ENCODE assay signal across 12 mouse cellular contexts in the genomic region with DNA sequence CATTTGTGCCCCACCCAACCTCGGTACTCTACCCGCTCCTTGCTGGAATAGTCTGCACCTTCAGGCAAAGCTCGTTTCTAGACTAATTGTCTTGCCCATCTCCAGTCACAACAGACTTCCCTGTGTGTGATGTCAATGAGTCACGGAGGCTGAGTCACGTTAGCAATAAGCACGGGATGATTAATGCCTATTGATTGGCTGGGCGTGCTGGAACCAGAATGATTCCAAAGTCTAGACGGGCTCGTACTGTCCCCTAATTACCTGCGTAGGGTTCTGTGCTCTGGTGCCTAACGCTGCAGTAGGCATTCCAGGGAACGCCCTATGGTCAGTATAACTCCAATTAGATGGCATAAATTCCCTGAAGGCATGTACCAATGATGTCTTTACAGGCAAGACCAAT.
DNase-seq lines count a peak whose midpoint lies in the region; ATAC-seq lines count a peak whose summit lies in the region.
"Had no signal": no experiment of that assay in that cellular context is flagged by ENCODE, and none has a peak within 500 bp of the region (broad histone marks: within the 10 kb centered on the region; RNA-seq: fewer than 3 reads in every experiment).

No protein-coding gene starts in this region.

- WGBS in hindbrain, embryonic 10.5 days: 80% methylated on average over 12 of the region's 12 CpGs
- 77% methylated on average over 12 of the region's 12 CpGs for WGBS in hindbrain, embryonic 11.5 days
- WGBS in intestine, embryonic 15.5 days: 50% methylated on average over 12 of the region's 12 CpGs

- no peaks in the 10 kb centered on the region for H3K27me3 ChIP-seq in hindbrain, embryonic 10.5 days (ENCODE audit: insufficient read depth, poor library complexity, severe bottlenecking)
- no peaks in the 10 kb centered on the region for H3K27me3 ChIP-seq in hindbrain, embryonic 11.5 days (ENCODE audit: control insufficient read depth, insufficient read depth, low read length)
- no peaks in the 10 kb centered on the region for H3K27me3 ChIP-seq in intestine, embryonic 15.5 days (replicated peaks)
- H3K27me3 ChIP-seq: neural tube, embryonic 15.5 days had no signal

- no peak for ATAC-seq in hindbrain, embryonic 11.5 days (ENCODE audit: low FRiP score)
- ATAC-seq in intestine, embryonic 15.5 days: peak; percentile 94

- H3K9me3 ChIP-seq in hindbrain, embryonic 10.5 days: no peaks in the 10 kb centered on the region
- no peaks in the 10 kb centered on the region for H3K9me3 ChIP-seq in hindbrain, embryonic 11.5 days (ENCODE audit: control insufficient read depth, low read length)
- no peaks in the 10 kb centered on the region for H3K9me3 ChIP-seq in intestine, embryonic 15.5 days
- H3K9me3 ChIP-seq: neural tube, embryonic 15.5 days had no signal

- H3K9ac ChIP-seq in hindbrain, embryonic 11.5 days (ENCODE audit: low read depth, low read length): no peak overlapping the region
- H3K9ac ChIP-seq in intestine, embryonic 15.5 days: no peak overlapping the region
- H3K9ac ChIP-seq: neural tube, embryonic 15.5 days had no signal

- peak overlapping the region; percentile 40; the same call in 1 of the 2 replicates for H3K27ac ChIP-seq in hindbrain, embryonic 10.5 days
- no peak overlapping the region for H3K27ac ChIP-seq in hindbrain, embryonic 11.5 days (ENCODE audit: low read depth, low read length)
- peak overlapping the region; percentile 48 for H3K27ac ChIP-seq in intestine, embryonic 15.5 days
- H3K27ac ChIP-seq: neural tube, embryonic 15.5 days had no signal

- DNase-seq in hindbrain, embryonic 10.5 days (ENCODE audit: low spot score): no peak
- no peak for DNase-seq in hindbrain, embryonic 11.5 days (ENCODE audit: low spot score)
- peak; percentile 37 to 49 for DNase-seq in urinary bladder, adult 18-20 months (ENCODE audit: low spot score in 2 of 2)
- DNase-seq in urinary bladder, postnatal 4 days (ENCODE audit: low spot score in 2 of 2): no peak
- DNase-seq in urinary bladder, postnatal 36 days (ENCODE audit: low spot score in 2 of 2): peak; percentile 49 to 56
- no peak for DNase-seq in ovary, adult 18-20 months (ENCODE audit: low spot score)
- DNase-seq in T-cell, adult 2 months (ENCODE audit: low spot score): no peak
- DNase-seq: cerebellum, adult 9-11 months; kidney, adult 18-20 months; lung, postnatal 10 days had no signal

- H3K4me3 ChIP-seq in hindbrain, embryonic 10.5 days: no peak overlapping the region
- no peak overlapping the region for H3K4me3 ChIP-seq in hindbrain, embryonic 11.5 days (ENCODE audit: low read depth, low read length)
- H3K4me3 ChIP-seq in intestine, embryonic 15.5 days (replicated peaks): no peak overlapping the region
- H3K4me3 ChIP-seq: neural tube, embryonic 15.5 days had no signal

- H3K4me1 ChIP-seq in hindbrain, embryonic 10.5 days (replicated peaks): peaks cover 33% of the 10 kb centered on the region
- H3K4me1 ChIP-seq in hindbrain, embryonic 11.5 days (replicated peaks; ENCODE audit: control insufficient read depth, insufficient read depth, low read length): peaks cover 2% of the 10 kb centered on the region; the same call in 1 of the 2 replicates
- 0 out of 2 replicates have a peak, but pooled peaks cover 4% of the 10 kb centered on the region for H3K4me1 ChIP-seq in intestine, embryonic 15.5 days (replicated peaks)

- no peaks in the 10 kb centered on the region for H3K36me3 ChIP-seq in hindbrain, embryonic 10.5 days
- no peaks in the 10 kb centered on the region for H3K36me3 ChIP-seq in hindbrain, embryonic 11.5 days (ENCODE audit: control insufficient read depth, insufficient read depth, low read length)
- H3K36me3 ChIP-seq in intestine, embryonic 15.5 days: no peaks in the 10 kb centered on the region
- H3K36me3 ChIP-seq: neural tube, embryonic 15.5 days had no signal

- H3K4me2 ChIP-seq in hindbrain, embryonic 11.5 days (replicated peaks; ENCODE audit: low read depth, low read length): no peak overlapping the region
- peak overlapping the region; percentile 32; the same call in 1 of the 2 replicates for H3K4me2 ChIP-seq in intestine, embryonic 15.5 days (replicated peaks)
- H3K4me2 ChIP-seq: neural tube, embryonic 15.5 days had no signal

Comparison
In these comparisons a context has a peak if more than half of its experiments do, and no peak if none do; other contexts are left out.
1. DNase-seq: peak in urinary bladder, adult 18-20 months (2 of 2) and urinary bladder, postnatal 36 days (2 of 2); none in hindbrain, embryonic 10.5 days (single experiment), hindbrain, embryonic 11.5 days (single experiment), urinary bladder, postnatal 4 days (0 of 2), ovary, adult 18-20 months (single experiment) and T-cell, adult 2 months (single experiment).